ENCODE assay signal across 9 mouse cellular contexts in the genomic region with DNA sequence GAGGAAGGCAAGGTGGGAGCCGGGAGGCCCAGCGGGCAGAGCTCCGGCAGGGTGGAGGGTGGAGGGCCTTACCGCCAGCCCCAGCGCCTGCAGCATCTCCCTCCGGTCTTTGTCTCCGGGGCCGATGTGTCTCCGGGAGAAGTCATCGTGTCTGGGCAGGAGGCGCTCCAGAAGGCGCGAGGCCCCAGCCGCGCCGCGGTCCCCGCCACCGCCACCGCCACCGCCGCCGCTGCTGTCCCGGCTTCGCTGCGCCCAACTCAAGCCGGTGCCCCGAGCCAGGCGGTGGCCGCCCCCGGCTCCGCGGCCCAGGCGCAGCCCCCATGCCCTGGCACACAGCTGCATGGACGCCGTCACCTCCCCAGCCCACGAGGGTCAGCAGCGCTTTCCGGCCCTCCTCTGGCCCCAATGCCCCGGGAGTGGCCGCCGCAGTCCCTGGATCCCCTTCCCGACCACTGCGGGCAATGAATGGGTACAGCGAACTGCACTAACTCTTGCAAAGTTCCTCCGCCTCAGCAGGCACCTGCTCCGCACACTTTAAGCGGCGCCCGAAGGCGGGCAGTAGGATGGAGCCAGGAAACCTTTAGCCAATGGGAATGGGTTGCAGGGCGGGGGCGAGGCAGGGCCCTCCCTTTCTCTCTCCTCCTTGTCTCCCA. TPM values are rescaled to one million over a fixed set of nuclear protein-coding genes. Genes with fewer than 3 reads are reported as not detected.
DNase-seq lines count a peak whose midpoint lies in the region; ATAC-seq and TF ChIP-seq lines count a peak whose summit lies in the region.
"Had no signal": no experiment of that assay in that cellular context is flagged by ENCODE, and none has a peak within 500 bp of the region (broad histone marks: within the 10 kb centered on the region; RNA-seq: fewer than 3 reads in every experiment).

Gldc (minus strand) TSS at position 511 of the 653 bp plus-strand sequence.

- no peaks in the 10 kb centered on the region for H3K27me3 ChIP-seq in E14TG2a.4 (ENCODE audit: insufficient read depth, low read length)
- H3K27me3 ChIP-seq in forebrain, embryonic 12.5 days: no peaks in the 10 kb centered on the region
- peaks cover 24% of the 10 kb centered on the region for H3K27me3 ChIP-seq in heart, embryonic 16.5 days (ENCODE audit: control insufficient read depth, insufficient read depth, low read length)
- peaks cover 51% of the 10 kb centered on the region for H3K27me3 ChIP-seq in liver, embryonic 13.5 days
- H3K27me3 ChIP-seq: CH12.LX had no signal

- TF ChIP-seq CTCF in E14TG2a.4 (conservative IDR thresholded peaks at IDR 0.05; ENCODE audit: low read length): no peak
- TF ChIP-seq CTCF in olfactory bulb, adult 2 months (IDR thresholded peaks at IDR 0.05; ENCODE audit: insufficient read depth, low read depth, low read length): no peak

- peaks cover 70% of the 10 kb centered on the region for H3K4me1 ChIP-seq in E14TG2a.4 (replicated peaks; ENCODE audit: low read depth, low read length)
- H3K4me1 ChIP-seq in forebrain, embryonic 12.5 days: peaks cover 16% of the 10 kb centered on the region
- peaks cover 2% of the 10 kb centered on the region; the same call in 1 of the 2 replicates for H3K4me1 ChIP-seq in heart, embryonic 16.5 days (ENCODE audit: control insufficient read depth, insufficient read depth, low read length)
- H3K4me1 ChIP-seq in liver, embryonic 13.5 days (replicated peaks): peaks cover 6% of the 10 kb centered on the region; the same call in 1 of the 2 replicates
- H3K4me1 ChIP-seq in olfactory bulb, adult 2 months (ENCODE audit: control insufficient read depth, insufficient read depth, low read length): peaks cover 11% of the 10 kb centered on the region

- H3K9me3 ChIP-seq in E14TG2a.4 (ENCODE audit: low read length): peaks cover 3% of the 10 kb centered on the region; the same call in 1 of the 2 replicates
- no peaks in the 10 kb centered on the region for H3K9me3 ChIP-seq in forebrain, embryonic 12.5 days
- H3K9me3 ChIP-seq in heart, embryonic 16.5 days (replicated peaks; ENCODE audit: control insufficient read depth, low read length): peaks cover 5% of the 10 kb centered on the region
- H3K9me3 ChIP-seq in liver, embryonic 13.5 days (replicated peaks): no peaks in the 10 kb centered on the region

- H3K9ac ChIP-seq in forebrain, embryonic 12.5 days: peak within 1 kb of the TSS; percentile 80
- H3K9ac ChIP-seq in heart, embryonic 16.5 days (ENCODE audit: low read length): peak within 1 kb of the TSS; percentile 59
- H3K9ac ChIP-seq in liver, embryonic 13.5 days: peak within 1 kb of the TSS; percentile 59

- no peak for TF ChIP-seq POLR2A in olfactory bulb, adult 2 months (IDR thresholded peaks at IDR 0.05; ENCODE audit: insufficient read depth, low read depth, low read length)

- H3K4me2 ChIP-seq in forebrain, embryonic 12.5 days: peak within 1 kb of the TSS; percentile 90
- peak within 1 kb of the TSS; percentile 100 for H3K4me2 ChIP-seq in heart, embryonic 16.5 days (ENCODE audit: low read depth, low read length)
- H3K4me2 ChIP-seq in liver, embryonic 13.5 days: peak within 1 kb of the TSS; percentile 61

- H3K4me3 ChIP-seq in E14TG2a.4 (replicated peaks; ENCODE audit: low read length): peak within 1 kb of the TSS; percentile 89
- H3K4me3 ChIP-seq in forebrain, embryonic 12.5 days (replicated peaks): peak within 1 kb of the TSS; percentile 70
- H3K4me3 ChIP-seq in heart, embryonic 16.5 days (ENCODE audit: low read length): peak within 1 kb of the TSS; percentile 69
- H3K4me3 ChIP-seq in liver, embryonic 13.5 days (replicated peaks): peak within 1 kb of the TSS; percentile 58
- H3K4me3 ChIP-seq in olfactory bulb, adult 2 months (ENCODE audit: insufficient read depth, low read depth, low read length): peak within 1 kb of the TSS; percentile 51

- DNase-seq in c-Kit-positive CD71-negative TER-119-negative erythroid progenitor cells, embryonic 14.5 days (ENCODE audit: low read depth): peak; percentile 4
- DNase-seq in kidney, postnatal 25 days: peak; percentile 75 to 93
- DNase-seq in liver, embryonic 13.5 days: peak; percentile 4
- DNase-seq in urinary bladder, postnatal 36 days (ENCODE audit: low spot score in 2 of 2): peak; percentile 57 to 71

- ATAC-seq in forebrain, embryonic 12.5 days (ENCODE audit: low FRiP score): peak; percentile 96
- peak; percentile 86 for ATAC-seq in heart, embryonic 16.5 days (replicated peaks; ENCODE audit: extremely low read depth, insufficient read depth, low FRiP score)
- peak; percentile 75 for ATAC-seq in liver, embryonic 13.5 days (ENCODE audit: low read depth)

- under 1% methylated on average over 39 of the region's 53 CpGs for WGBS in forebrain, embryonic 12.5 days
- WGBS in heart, embryonic 16.5 days: 2% methylated on average over 53 of the region's 53 CpGs
- WGBS in liver, embryonic 13.5 days (ENCODE audit: insufficient replicate concordance): under 1% methylated on average over 52 of the region's 53 CpGs
- 1% methylated on average over 53 of the region's 53 CpGs for WGBS in olfactory bulb, adult 2 months

- peak within 1 kb of the TSS; percentile 84 for H3K27ac ChIP-seq in forebrain, embryonic 12.5 days
- H3K27ac ChIP-seq in heart, embryonic 16.5 days (ENCODE audit: low read length): no peak within 1 kb of the TSS
- peak within 1 kb of the TSS; percentile 11; the same call in 1 of the 2 replicates for H3K27ac ChIP-seq in liver, embryonic 13.5 days
- no peak within 1 kb of the TSS for H3K27ac ChIP-seq in olfactory bulb, adult 2 months (ENCODE audit: insufficient read depth, low read depth, low read length)

- H3K36me3 ChIP-seq in E14TG2a.4 (ENCODE audit: insufficient read depth, low read length): peaks cover 29% of the 10 kb centered on the region
- no peaks in the 10 kb centered on the region for H3K36me3 ChIP-seq in forebrain, embryonic 12.5 days (replicated peaks)
- H3K36me3 ChIP-seq in heart, embryonic 16.5 days (ENCODE audit: control insufficient read depth, insufficient read depth): no peaks in the 10 kb centered on the region
- H3K36me3 ChIP-seq in liver, embryonic 13.5 days: no peaks in the 10 kb centered on the region

RNA-seq across cellular contexts. Expression of gene Gldc, which starts in this region (rescaled TPM):
- 44.9 and 51.8 TPM in 2 replicates for polyA plus RNA-seq in forebrain, embryonic 12.5 days (2016; fragmentation: Nextera tagmentation; extraction: Ambion mirVana)
- polyA plus RNA-seq in heart, embryonic 16.5 days (2015; fragmentation: Nextera tagmentation; extraction: Ambion mirVana): 0.62 and 1.1 TPM in 2 replicates
- polyA plus RNA-seq in liver, embryonic 13.5 days (2015; fragmentation: Nextera tagmentation; extraction: Ambion mirVana): 18.8 and 24.0 TPM in 2 replicates
- not detected in 2 replicates for polyA plus RNA-seq in olfactory bulb, adult 2 months (2012; ENCODE audit: insufficient read depth, insufficient read length, low replicate concordance, missing spikeins)

Comparison
In these comparisons a context has a peak if more than half of its experiments do, and no peak if none do; other contexts are left out.
1. DNase-seq: peak in every context shown above with its lines; median percentile 84 in kidney, postnatal 25 days; 64 in urinary bladder, postnatal 36 days; 4 in c-Kit-positive CD71-negative TER-119-negative erythroid progenitor cells, embryonic 14.5 days; 4 in liver, embryonic 13.5 days.
2. H3K27ac ChIP-seq: peak in forebrain, embryonic 12.5 days (single experiment) and liver, embryonic 13.5 days (single experiment); none in heart, embryonic 16.5 days (single experiment) and olfactory bulb, adult 2 months (single experiment).
3. Peak in every context shown above with its lines, with median percentiles within 50 percentile points of each other: H3K4me3 ChIP-seq, ATAC-seq, H3K4me2 ChIP-seq and H3K9ac ChIP-seq.